Mouse (Mus musculus): ENCODE data around the gene Ikbke. TPM values are rescaled to one million over a fixed set of nuclear protein-coding genes. Genes with fewer than 3 reads are reported as not detected.

Gene Ikbke
- total and polyA plus RNA-seq, 3 experiments, result 14.0 to 43.8 (median 29.5) TPM

GRCm38 (mm10) chr1:131213361-131213760, 66.0 kb downstream of the Ikbke start:
- no peak overlapping the region for H3K4me2 ChIP-seq (ENCODE audit: insufficient read depth, low read depth, poor library complexity, severe bottlenecking)
- peaks cover 4% of the 10 kb centered on the region for H3K27me3 ChIP-seq (replicated peaks)
- H3K9ac ChIP-seq (ENCODE audit: insufficient read depth, low read depth), result no peak overlapping the region
- in situ Hi-C loops (cut with MboI; ENCODE audit: low pct_ligation_motif_present, low pct_unique_long_range_greater_than_20kb, low sequenced_read_pairs) (no loop called here), dilution Hi-C loops (cut with MboI; ENCODE audit: extremely low pct_ligation_motif_present, extremely low pct_unique_long_range_greater_than_20kb, low sequenced_read_pairs) (no loop called here)
- H3K4me1 ChIP-seq (ENCODE audit: control insufficient read depth in 1 of 2, insufficient read depth in 2 of 2), result peaks cover 0 to 14% of the 10 kb centered on the region in 2 experiments; a peak in 2 of 4 replicates
- no peak overlapping the region for H3K27ac ChIP-seq (ENCODE audit: insufficient read depth, low read depth)
- TF ChIP-seq ZMIZ1 (IDR thresholded peaks at IDR 0.05; ENCODE audit: low read depth, low read length) (no peak), PAX5 (IDR thresholded peaks at IDR 0.05; ENCODE audit: low read length) (no peak), SIN3A (IDR thresholded peaks at IDR 0.05; ENCODE audit: low read length) (no peak)
- no peak for DNase-seq (ENCODE audit: extremely low read depth)
- no peaks in the 10 kb centered on the region for H3K79me2 ChIP-seq (replicated peaks; ENCODE audit: control insufficient read depth, extremely low read depth, insufficient read depth, poor library complexity, severe bottlenecking)
- no peak overlapping the region for H3K4me3 ChIP-seq (replicated peaks in 1 of 3; ENCODE audit: low read depth in 2 of 3, low read length in 2 of 3, poor library complexity in 1 of 3)
- H3K36me3 ChIP-seq (replicated peaks in 1 of 2; ENCODE audit: control insufficient read depth in 1 of 2, insufficient read depth in 1 of 2, low read length in 1 of 2), result no peaks in the 10 kb centered on the region
- H3K9me3 ChIP-seq (replicated peaks; ENCODE audit: low read length), result no peaks in the 10 kb centered on the region

DNA sequence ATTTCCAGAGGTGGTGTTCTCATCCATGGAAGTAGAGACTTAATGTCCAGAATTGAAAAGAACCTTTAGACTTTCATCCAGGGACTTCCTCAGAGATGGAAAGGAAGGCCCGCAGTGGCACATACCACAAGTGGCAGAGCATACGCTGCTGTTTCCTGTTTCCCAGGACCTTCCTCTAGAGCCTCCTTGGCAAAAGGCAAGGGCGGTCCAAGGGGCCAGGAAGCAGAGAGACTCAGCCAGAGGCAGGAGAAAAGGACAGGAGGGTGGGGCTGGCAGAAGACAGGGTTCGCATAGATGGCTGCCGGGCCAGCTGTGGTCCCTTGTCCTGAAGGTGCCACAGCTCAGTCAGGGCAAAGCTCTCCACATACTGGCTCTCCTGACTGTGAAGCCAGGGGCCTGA, 66.5 kb downstream of the Ikbke start:
- Histone ChIP-seq H3K9ac (ENCODE audit: insufficient read depth, low read depth) (no peak overlapping the region), H3K36me3 (replicated peaks in 1 of 2; ENCODE audit: control insufficient read depth in 1 of 2, insufficient read depth in 1 of 2, low read length in 1 of 2) (no peaks in the 10 kb centered on the region), H3K4me3 (replicated peaks in 1 of 3; ENCODE audit: low read depth in 2 of 3, low read length in 2 of 3, poor library complexity in 1 of 3) (no peak overlapping the region), H3K9me3 (replicated peaks; ENCODE audit: low read length) (no peaks in the 10 kb centered on the region), H3K4me2 (ENCODE audit: insufficient read depth, low read depth, poor library complexity, severe bottlenecking) (no peak overlapping the region), H3K79me2 (replicated peaks; ENCODE audit: control insufficient read depth, extremely low read depth, insufficient read depth, poor library complexity, severe bottlenecking) (no peaks in the 10 kb centered on the region), H3K4me1 (ENCODE audit: control insufficient read depth in 1 of 2, insufficient read depth in 2 of 2) (peaks cover 0 to 14% of the 10 kb centered on the region in 2 experiments; a peak in 2 of 4 replicates), H3K27me3 (replicated peaks) (peaks cover 4% of the 10 kb centered on the region), H3K27ac (ENCODE audit: insufficient read depth, low read depth) (no peak overlapping the region)
- no peak for DNase-seq (ENCODE audit: extremely low read depth)
- in situ Hi-C loops (cut with MboI; ENCODE audit: low pct_ligation_motif_present, low pct_unique_long_range_greater_than_20kb, low sequenced_read_pairs), result no loop called here
- dilution Hi-C loops (cut with MboI; ENCODE audit: extremely low pct_ligation_motif_present, extremely low pct_unique_long_range_greater_than_20kb, low sequenced_read_pairs), result no loop called here
- TF ChIP-seq POLR2A (IDR thresholded peaks at IDR 0.05; ENCODE audit: low read depth, low read length), result no peak
- TF ChIP-seq BHLHE40 (IDR thresholded peaks at IDR 0.05; ENCODE audit: low read depth, low read length), result no peak
- TF ChIP-seq ELF1 (IDR thresholded peaks at IDR 0.05; ENCODE audit: low read depth, low read length), result no peak
- TF ChIP-seq MEF2A (IDR thresholded peaks at IDR 0.05; ENCODE audit: borderline replicate concordance, low read depth, low read length), result no peak
- no peak for TF ChIP-seq ZMIZ1 (IDR thresholded peaks at IDR 0.05; ENCODE audit: low read depth, low read length)
- no peak for TF ChIP-seq RAD21 (IDR thresholded peaks at IDR 0.05; ENCODE audit: low read depth, low read length)
- no peak for TF ChIP-seq CTCF (conservative IDR thresholded peaks at IDR 0.05 in 1 of 2, IDR thresholded peaks at IDR 0.05 in 1 of 2; ENCODE audit: low read depth in 2 of 2, low read length in 2 of 2)
- TF ChIP-seq HCFC1 (IDR thresholded peaks at IDR 0.05; ENCODE audit: low read depth, low read length), result no peak

- Histone ChIP-seq H3K9me3 (replicated peaks; ENCODE audit: low read length) (no peaks in the 10 kb centered on the region), H3K9ac (ENCODE audit: insufficient read depth, low read depth) (no peak overlapping the region), H3K4me3 (replicated peaks in 1 of 3; ENCODE audit: low read depth in 2 of 3, low read length in 2 of 3, poor library complexity in 1 of 3) (no peak overlapping the region), H3K27me3 (replicated peaks) (peaks cover 2% of the 10 kb centered on the region), H3K36me3 (replicated peaks in 1 of 2; ENCODE audit: control insufficient read depth in 1 of 2, insufficient read depth in 1 of 2, low read length in 1 of 2) (no peaks in the 10 kb centered on the region), H3K4me2 (ENCODE audit: insufficient read depth, low read depth, poor library complexity, severe bottlenecking) (no peak overlapping the region), H3K79me2 (replicated peaks; ENCODE audit: control insufficient read depth, extremely low read depth, insufficient read depth, poor library complexity, severe bottlenecking) (no peaks in the 10 kb centered on the region), H3K27ac (ENCODE audit: insufficient read depth, low read depth) (no peak overlapping the region), H3K4me1 (ENCODE audit: control insufficient read depth in 1 of 2, insufficient read depth in 2 of 2) (peaks cover under 1 to 14% of the 10 kb centered on the region in 2 experiments; a peak in 2 of 4 replicates)
- in situ Hi-C loops (cut with MboI; ENCODE audit: low pct_ligation_motif_present, low pct_unique_long_range_greater_than_20kb, low sequenced_read_pairs), result no loop called here
- DNase-seq (ENCODE audit: extremely low read depth), result no peak
- dilution Hi-C loops (cut with MboI; ENCODE audit: extremely low pct_ligation_motif_present, extremely low pct_unique_long_range_greater_than_20kb, low sequenced_read_pairs), result no loop called here
- no peak for TF ChIP-seq ZKSCAN1 (IDR thresholded peaks at IDR 0.05; ENCODE audit: borderline replicate concordance, low read depth, low read length)
- no peak for TF ChIP-seq GABPA (IDR thresholded peaks at IDR 0.05; ENCODE audit: insufficient replicate concordance, low read depth, low read length)
- no peak for TF ChIP-seq MYC (IDR thresholded peaks at IDR 0.05; ENCODE audit: low read depth, low read length)
- TF ChIP-seq CHD1 (IDR thresholded peaks at IDR 0.05; ENCODE audit: low read depth, low read length), result no peak
- TF ChIP-seq POLR2A (IDR thresholded peaks at IDR 0.05; ENCODE audit: low read depth, low read length), result no peak
- no peak for TF ChIP-seq JUN (IDR thresholded peaks at IDR 0.05; ENCODE audit: insufficient read depth, low read depth, low read length)
- no peak for TF ChIP-seq E2F4 (IDR thresholded peaks at IDR 0.05; ENCODE audit: insufficient replicate concordance, low read depth, low read length)
- no peak for TF ChIP-seq SIN3A (IDR thresholded peaks at IDR 0.05; ENCODE audit: low read length)
- TF ChIP-seq TCF12 (IDR thresholded peaks at IDR 0.05; ENCODE audit: low read depth, low read length), result no peak
- no peak for TF ChIP-seq ZNF384 (IDR thresholded peaks at IDR 0.05; ENCODE audit: low read depth, low read length)
Observed at GRCm38 (mm10) chr1:131211655-131212054, 67.8 kb downstream of the Ikbke start.
